Mouse (Mus musculus) embryonic facial prominence, embryonic 14.5 days (tissue): Measurements from ENCODE around the gene Exoc3l4. TPM values are rescaled to one million over a fixed set of nuclear protein-coding genes. Genes with fewer than 3 reads are reported as not detected.

ENCODE experiments used
- ATAC-seq: fragments of 200-750 bp; cut with Nextera tagmentation; 2 replicates; pipeline ENCODE4 v1.8.0; 2017; ENCODE audit warnings: low read depth, moderate number of reproducible peaks, moderate TSS enrichment
- DNase-seq: peaks from one replicate; pipeline ENCODE4 v3.0.0-alpha.2; 2015; ENCODE audit warnings: low spot score
- H3K27ac ChIP-seq: fragments of 300-500 bp; sonication (generic); replicated peaks from 2 replicates; pipeline ENCODE4 v1.5.1; 2014; ENCODE audit warnings: low read depth, mild to moderate bottlenecking, low read length, moderate library complexity
- H3K27me3 ChIP-seq: fragments of 300-500 bp; sonication (generic); replicated peaks from 2 replicates; pipeline ENCODE4 v1.6.1; 2014; ENCODE audit warnings: low read length; ENCODE audit not compliant: control insufficient read depth, insufficient read depth
- H3K36me3 ChIP-seq: fragments of 300-500 bp; sonication (generic); 2 replicates; pipeline ENCODE4 v1.6.1; 2014; ENCODE audit warnings: low read length, mixed read lengths; ENCODE audit not compliant: control insufficient read depth, insufficient read depth
- H3K4me1 ChIP-seq: fragments of 300-500 bp; sonication (generic); 2 replicates; pipeline ENCODE4 v1.6.1; 2014; ENCODE audit warnings: antibody characterized with exemption, low read length; ENCODE audit not compliant: control insufficient read depth, insufficient read depth
- H3K4me2 ChIP-seq: fragments of 300-500 bp; sonication (generic); 2 replicates; pipeline ENCODE4 v1.6.1; 2014; ENCODE audit warnings: low read depth, mild to moderate bottlenecking, low read length, moderate library complexity, mixed read lengths
- H3K4me3 ChIP-seq: fragments of 300-500 bp; sonication (generic); 2 replicates; pipeline ENCODE4 v1.5.1; 2014; ENCODE audit warnings: low read depth, mild to moderate bottlenecking, low read length
- H3K9ac ChIP-seq: fragments of 300-500 bp; sonication (generic); 2 replicates; pipeline ENCODE4 v1.6.1; 2014; ENCODE audit warnings: low read depth, mild to moderate bottlenecking, low read length, moderate library complexity, mixed read lengths
- H3K9me3 ChIP-seq: fragments of 300-500 bp; sonication (generic); 2 replicates; pipeline ENCODE4 v1.6.1; 2016; ENCODE audit warnings: low read length; ENCODE audit not compliant: control insufficient read depth
- WGBS: fragments of 180-500 bp; shearing (Covaris S2); extraction: QIAGEN DNeasy Blood & Tissue Kit; methylation state at CpG from one replicate; pipeline ENCODE4 v1.1.7; 2014; 5-methylcytosine and 5-hydroxymethylcytosine counted together
- polyA plus RNA-seq: library from polyadenylated mRNA; unstranded; fragments of >200 nt; fragmentation: Nextera tagmentation; extraction: Ambion mirVana; gene quantifications from 2 replicates; pipeline ENCODE4 v1.2.1, GENCODE M21; 2014

The Exoc3l4 gene
- polyA plus RNA-seq, 1 experiment from 2014 or later, result 9.4 TPM

DNA sequence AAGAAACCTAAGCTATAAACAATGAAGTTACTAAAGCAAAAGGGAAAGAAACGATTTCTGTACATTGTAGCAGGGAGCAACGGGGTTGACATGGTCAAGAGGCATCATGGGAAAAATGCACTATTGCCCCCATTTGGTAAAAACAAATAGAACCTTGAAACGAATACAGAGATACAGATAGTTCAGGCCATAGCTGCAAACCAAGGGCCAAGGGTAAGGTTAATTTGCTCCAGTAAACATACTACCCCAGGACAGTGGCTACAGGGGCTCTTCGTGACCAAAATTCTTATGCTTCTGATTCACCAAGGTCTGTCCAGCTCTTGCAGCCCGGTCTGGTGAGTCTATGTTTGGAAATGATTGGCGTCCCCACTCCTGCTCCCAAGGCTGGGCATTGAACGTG, 46.8 kb downstream of the Exoc3l4 start:
- Histone ChIP-seq H3K36me3 (no peaks in the 10 kb centered on the region), H3K9me3 (no peaks in the 10 kb centered on the region), H3K27me3 (no peaks in the 10 kb centered on the region), H3K27ac (no peak overlapping the region), H3K4me3 (no peak overlapping the region), H3K4me2 (no peak overlapping the region), H3K9ac (no peak overlapping the region), H3K4me1 (no peaks in the 10 kb centered on the region)
- WGBS, result 74% methylated on average over 7 of the region's 7 CpGs
- no peak for ATAC-seq
- DNase-seq, result no peak

DNA sequence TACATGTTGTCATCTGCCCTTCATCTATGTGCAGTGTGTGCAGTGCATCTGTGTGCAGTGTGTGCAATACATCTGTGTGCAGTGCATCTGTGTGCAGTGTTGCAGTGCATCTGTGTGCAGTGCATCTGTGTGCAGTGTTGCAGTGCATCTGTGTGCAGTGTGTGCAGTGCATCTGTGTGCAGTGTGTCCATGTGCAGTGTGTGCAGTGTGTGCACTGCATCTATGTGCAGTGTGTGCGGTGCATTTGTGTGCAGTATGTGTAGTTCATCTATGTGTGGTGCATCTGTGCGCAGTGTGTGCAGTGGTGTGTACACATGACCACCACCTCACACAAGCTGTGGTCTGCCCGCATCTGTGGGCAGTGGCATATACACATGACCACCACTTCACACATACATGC, 49.6 kb downstream of the Exoc3l4 start:
- no peak for ATAC-seq

DNA sequence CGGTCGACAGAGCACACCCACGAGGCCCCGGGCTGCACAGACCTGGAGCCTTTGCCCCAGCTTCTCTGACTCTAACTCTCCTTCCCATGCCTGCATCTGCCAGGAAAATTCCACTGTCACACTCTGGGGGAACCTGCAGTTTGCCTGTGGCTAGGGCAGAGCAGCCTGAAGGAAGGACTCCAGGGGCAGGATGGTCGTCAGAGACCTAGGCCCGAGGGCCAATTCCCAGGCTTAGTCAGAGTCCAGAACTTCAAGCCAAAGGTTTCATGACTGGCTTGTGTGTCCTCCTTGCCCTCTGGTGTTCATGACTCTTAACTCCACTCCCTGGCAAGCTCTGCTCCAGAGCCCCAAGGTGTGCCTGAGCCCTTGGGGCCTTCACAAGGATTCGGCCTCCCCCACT, 51.4 kb downstream of the Exoc3l4 start:
- Histone ChIP-seq H3K4me2 (no peak overlapping the region), H3K36me3 (no peaks in the 10 kb centered on the region), H3K27me3 (no peaks in the 10 kb centered on the region), H3K27ac (no peak overlapping the region), H3K9me3 (no peaks in the 10 kb centered on the region), H3K4me1 (no peaks in the 10 kb centered on the region), H3K4me3 (no peak overlapping the region), H3K9ac (no peak overlapping the region)
- DNase-seq (no peak), ATAC-seq (no peak)
- 66% methylated on average over 7 of the region's 7 CpGs for WGBS

More for the DNA sequence above, 49.6 kb downstream of the Exoc3l4 start:
- no peaks in the 10 kb centered on the region for H3K4me1 ChIP-seq
- no peak overlapping the region for H3K27ac ChIP-seq
- no peak for DNase-seq
- no peak overlapping the region for H3K9ac ChIP-seq
- no peaks in the 10 kb centered on the region for H3K27me3 ChIP-seq
- 89% methylated on average over 3 of the region's 3 CpGs for WGBS
- no peaks in the 10 kb centered on the region for H3K9me3 ChIP-seq
- H3K36me3 ChIP-seq, result no peaks in the 10 kb centered on the region
- no peak overlapping the region for H3K4me2 ChIP-seq
- no peak overlapping the region for H3K4me3 ChIP-seq

DNA sequence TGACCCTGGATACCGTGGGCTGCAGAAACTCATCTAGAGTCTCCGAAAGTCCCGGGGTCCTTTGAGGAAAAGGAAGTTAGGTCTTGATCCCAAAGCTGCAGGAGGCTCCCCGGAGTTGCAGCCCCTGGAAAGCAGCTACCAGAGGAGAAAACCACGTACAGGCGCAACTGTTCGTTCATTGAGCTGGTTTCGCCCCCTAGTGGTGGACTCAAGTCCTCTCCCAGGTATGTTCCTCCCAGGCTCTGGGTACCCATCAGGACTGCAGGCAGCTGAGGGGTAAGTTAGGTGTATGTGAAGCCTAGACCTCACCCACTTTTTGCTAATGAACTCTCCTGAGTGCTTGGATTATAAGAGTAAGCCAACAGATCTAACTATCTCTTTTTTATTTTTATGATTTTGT, 52.7 kb downstream of the Exoc3l4 start:
- H3K27me3 ChIP-seq, result no peaks in the 10 kb centered on the region
- no peak overlapping the region for H3K27ac ChIP-seq
- no peak overlapping the region for H3K4me2 ChIP-seq
- H3K4me1 ChIP-seq, result peaks cover 3% of the 10 kb centered on the region; the same call in 1 of the 2 replicates
- H3K4me3 ChIP-seq, result no peak overlapping the region
- no peaks in the 10 kb centered on the region for H3K36me3 ChIP-seq
- ATAC-seq, result peak; percentile 74
- H3K9ac ChIP-seq, result no peak overlapping the region
- 7% methylated on average over 8 of the region's 8 CpGs for WGBS
- no peaks in the 10 kb centered on the region for H3K9me3 ChIP-seq
- DNase-seq, result peak; percentile 88

DNA sequence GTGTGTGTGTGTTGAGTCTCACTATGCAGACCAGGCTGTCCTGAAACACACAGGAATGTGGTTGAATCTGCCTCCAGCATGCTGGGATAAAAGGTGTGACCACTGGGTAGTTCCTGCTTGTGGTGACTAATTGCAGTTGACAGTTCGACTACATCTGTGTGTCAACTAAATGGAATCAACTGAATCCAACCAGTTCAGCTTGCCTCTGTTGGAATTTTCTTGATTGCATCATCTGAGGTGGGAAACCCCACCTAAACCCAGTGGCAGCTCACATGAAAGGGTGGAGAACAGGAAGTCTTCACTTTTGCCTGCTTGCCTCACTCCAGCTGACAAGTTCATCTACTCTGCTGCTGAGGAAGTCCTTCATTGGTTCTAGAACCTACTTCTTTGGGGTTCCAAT, 54.3 kb downstream of the Exoc3l4 start:
- H3K36me3 ChIP-seq, result no peaks in the 10 kb centered on the region
- no peak for ATAC-seq

DNA sequence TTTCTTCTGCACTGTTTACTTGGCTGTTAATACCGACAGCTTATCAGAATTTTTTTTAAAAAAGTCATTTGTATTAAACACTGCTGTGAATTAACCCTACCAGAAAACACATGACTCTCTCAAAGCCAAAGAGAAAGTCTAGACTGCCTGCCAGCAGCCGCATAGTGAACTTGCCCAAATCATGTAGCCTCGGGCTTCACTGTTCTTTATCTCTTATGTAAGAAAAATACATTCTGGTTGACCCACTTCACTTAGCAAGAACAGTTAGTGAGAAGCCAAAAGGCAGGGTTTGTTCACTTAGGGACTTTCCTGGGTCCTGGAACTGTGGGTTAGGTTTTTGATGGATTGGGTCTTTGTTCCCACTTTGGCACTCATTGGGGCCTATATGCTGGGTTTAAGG, 54.9 kb downstream of the Exoc3l4 start:
- Histone ChIP-seq H3K9me3 (no peaks in the 10 kb centered on the region), H3K4me2 (no peak overlapping the region), H3K27me3 (no peaks in the 10 kb centered on the region), H3K36me3 (no peaks in the 10 kb centered on the region), H3K27ac (no peak overlapping the region), H3K4me3 (no peak overlapping the region), H3K4me1 (peaks cover 13% of the 10 kb centered on the region), H3K9ac (no peak overlapping the region)
- DNase-seq, result no peak
- WGBS, result 79% methylated on average over 3 of the region's 3 CpGs
- ATAC-seq, result no peak

More for the DNA sequence above, 54.3 kb downstream of the Exoc3l4 start:
- Histone ChIP-seq H3K4me1 (peaks cover 13% of the 10 kb centered on the region), H3K4me2 (no peak overlapping the region), H3K4me3 (no peak overlapping the region), H3K9ac (no peak overlapping the region), H3K27me3 (no peaks in the 10 kb centered on the region), H3K9me3 (no peaks in the 10 kb centered on the region), H3K27ac (no peak overlapping the region)
- 79% methylated on average over 1 of the region's 1 CpGs for WGBS
- DNase-seq, result no peak

DNA sequence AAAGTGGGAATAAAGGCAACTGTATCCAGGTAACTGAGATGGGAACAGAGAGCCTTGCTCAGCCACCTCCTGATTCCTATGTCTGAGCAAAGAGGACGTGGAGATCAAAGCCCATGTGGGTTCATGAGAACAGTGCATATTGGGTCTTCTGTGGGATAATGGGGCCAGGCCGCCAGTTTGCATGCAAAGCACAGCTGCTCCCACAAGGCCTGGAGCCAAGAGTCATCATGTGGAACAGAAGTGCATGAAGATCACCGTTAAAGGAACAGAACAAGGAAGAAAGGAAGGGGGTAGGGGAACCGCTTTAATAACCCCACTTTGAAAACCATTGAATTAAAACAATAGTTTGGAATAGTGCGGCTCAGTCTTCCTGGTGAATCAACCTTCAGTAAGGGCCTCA, 56.1 kb downstream of the Exoc3l4 start:
- no peaks in the 10 kb centered on the region for H3K36me3 ChIP-seq
- H3K4me3 ChIP-seq, result no peak overlapping the region
- WGBS, result 62% methylated on average over 5 of the region's 5 CpGs
- no peaks in the 10 kb centered on the region for H3K27me3 ChIP-seq
- DNase-seq (no peak), ATAC-seq (no peak)
- H3K9ac ChIP-seq, result no peak overlapping the region
- H3K27ac ChIP-seq, result no peak overlapping the region
- H3K4me2 ChIP-seq, result no peak overlapping the region
- H3K4me1 ChIP-seq, result peaks cover 13% of the 10 kb centered on the region
- no peaks in the 10 kb centered on the region for H3K9me3 ChIP-seq

DNA sequence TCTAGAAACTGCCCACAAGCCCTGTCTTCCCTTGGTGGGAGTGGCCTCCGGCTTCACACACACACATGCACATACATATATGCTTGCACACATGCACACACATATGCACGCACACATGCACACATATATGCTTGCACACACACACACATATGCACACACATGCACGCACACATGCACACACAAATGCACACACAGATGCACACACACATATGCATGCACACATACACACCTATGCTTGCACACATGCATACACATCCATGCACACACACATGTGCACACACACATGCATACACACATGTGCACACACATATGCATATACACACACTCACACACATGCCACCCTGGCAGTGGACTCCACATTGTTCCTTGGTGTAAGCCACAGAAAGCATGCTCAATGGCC, 57.6 kb downstream of the Exoc3l4 start:
- Histone ChIP-seq H3K4me1 (peaks cover 13% of the 10 kb centered on the region), H3K9me3 (no peaks in the 10 kb centered on the region), H3K4me2 (no peak overlapping the region), H3K4me3 (no peak overlapping the region), H3K27me3 (no peaks in the 10 kb centered on the region), H3K36me3 (no peaks in the 10 kb centered on the region), H3K9ac (no peak overlapping the region), H3K27ac (no peak overlapping the region)
- ATAC-seq (no peak), DNase-seq (no peak)
- WGBS, result 95% methylated on average over 3 of the region's 3 CpGs

DNA sequence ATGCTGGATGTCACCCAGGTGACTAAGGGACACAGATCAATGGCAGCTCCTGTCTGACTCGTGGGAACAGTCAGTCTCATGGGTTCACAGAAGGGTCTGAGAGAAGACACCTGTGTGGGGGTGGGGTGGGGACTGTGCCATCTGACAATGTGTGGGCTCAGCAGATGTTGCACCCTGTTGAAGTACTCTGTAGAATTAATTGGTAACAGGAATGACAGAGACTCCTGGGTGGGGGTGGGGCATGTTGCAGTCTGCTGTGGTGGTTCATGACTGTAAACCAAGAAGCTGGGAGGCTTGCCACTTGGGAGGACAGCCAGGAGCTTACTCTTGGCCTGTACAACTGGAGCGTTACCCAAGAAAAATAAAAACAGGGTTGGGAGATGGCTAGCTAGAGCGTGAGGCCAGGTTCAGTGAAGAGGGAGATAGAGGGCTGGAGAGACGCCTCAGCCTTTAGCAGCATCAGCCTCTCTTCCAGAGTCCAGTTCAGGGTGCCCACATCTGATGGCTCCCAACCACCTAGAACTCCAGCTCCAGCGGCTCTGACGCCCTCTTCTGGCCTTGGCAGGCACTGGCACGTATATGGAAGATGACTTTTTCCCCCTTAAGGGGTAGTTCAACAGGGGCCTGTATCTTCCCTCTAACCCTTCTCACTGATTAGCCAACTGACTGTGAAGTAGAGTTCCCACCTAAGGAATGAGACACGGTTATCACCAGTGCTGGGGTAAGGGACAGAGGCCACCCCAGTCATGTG, 58.3 kb downstream of the Exoc3l4 start:
- peak; percentile 77 for ATAC-seq
- no peak overlapping the region for H3K4me3 ChIP-seq
- no peaks in the 10 kb centered on the region for H3K9me3 ChIP-seq
- H3K27ac ChIP-seq, result peak overlapping the region; percentile 52
- H3K36me3 ChIP-seq, result no peaks in the 10 kb centered on the region
- WGBS, result 44% methylated on average over 8 of the region's 8 CpGs
- peak; percentile 91 for DNase-seq
- H3K4me2 ChIP-seq, result no peak overlapping the region
- H3K9ac ChIP-seq, result no peak overlapping the region
- peaks cover 13% of the 10 kb centered on the region for H3K4me1 ChIP-seq
- no peaks in the 10 kb centered on the region for H3K27me3 ChIP-seq
